Mouse (Mus musculus) limb, embryonic 11.5 days (tissue): ENCODE measurements at regions not wholly inside any gene's neighbourhood (a gene's known extent, or its start where the extent isn't known, plus 50 kb on each side); places are given as distances from the start of the nearest gene placed in this dataset.

Experiments
- ATAC-seq: fragments of 200-750 bp; cut with Nextera tagmentation; 2 replicates; pipeline ENCODE4 v1.8.0; 2017; ENCODE audit warnings: low read depth; ENCODE audit not compliant: insufficient number of reproducible peaks, low FRiP score, low TSS enrichment
- DNase-seq: peaks from one replicate; pipeline ENCODE4 v3.0.0-alpha.2; 2015; ENCODE audit warnings: low spot score
- H3K27ac ChIP-seq: fragments of 300-500 bp; sonication (generic); replicated peaks from 2 replicates; pipeline ENCODE4 v1.5.1; 2014; ENCODE audit warnings: low read depth, mild to moderate bottlenecking, low read length
- H3K27me3 ChIP-seq: fragments of 300-500 bp; sonication (generic); 2 replicates; pipeline ENCODE4 v1.6.1; 2014; ENCODE audit warnings: mild to moderate bottlenecking, low read length, mixed read lengths; ENCODE audit not compliant: control insufficient read depth, insufficient read depth
- H3K36me3 ChIP-seq: fragments of 300-500 bp; sonication (generic); 2 replicates; pipeline ENCODE4 v1.6.1; 2014; ENCODE audit warnings: mild to moderate bottlenecking, low read length, moderate library complexity, mixed read lengths; ENCODE audit not compliant: control insufficient read depth, insufficient read depth
- H3K4me1 ChIP-seq: fragments of 300-500 bp; sonication (generic); 2 replicates; pipeline ENCODE4 v1.6.1; 2014; ENCODE audit warnings: low read length, mixed read lengths; ENCODE audit not compliant: control insufficient read depth, insufficient read depth
- H3K4me2 ChIP-seq: fragments of 300-500 bp; sonication (generic); 2 replicates; pipeline ENCODE4 v1.6.1; 2014; ENCODE audit warnings: low read depth, mild to moderate bottlenecking, moderate library complexity; ENCODE audit not compliant: severe bottlenecking
- H3K4me3 ChIP-seq: fragments of 300-500 bp; sonication (generic); 2 replicates; pipeline ENCODE4 v1.5.1; 2014; ENCODE audit warnings: low read depth, low read length
- H3K9ac ChIP-seq: fragments of 300-500 bp; sonication (generic); 2 replicates; pipeline ENCODE4 v1.6.1; 2014; ENCODE audit warnings: mild to moderate bottlenecking, low read length
- H3K9me3 ChIP-seq: fragments of 300-500 bp; sonication (generic); 2 replicates; pipeline ENCODE4 v1.6.1; 2016; ENCODE audit warnings: low read length; ENCODE audit not compliant: control insufficient read depth
- WGBS: fragments of 180-500 bp; shearing (Covaris S2); extraction: QIAGEN DNeasy Blood & Tissue Kit; methylation state at CpG from one replicate; pipeline ENCODE4 v1.1.7; 2014; 5-methylcytosine and 5-hydroxymethylcytosine counted together

- Histone ChIP-seq H3K4me3 (no peak overlapping the region), H3K36me3 (no peaks in the 10 kb centered on the region), H3K4me2 (no peak overlapping the region), H3K9ac (no peak overlapping the region), H3K4me1 (no peaks in the 10 kb centered on the region), H3K9me3 (no peaks in the 10 kb centered on the region), H3K27me3 (no peaks in the 10 kb centered on the region), H3K27ac (no peak overlapping the region)
- DNase-seq (no peak), ATAC-seq (no peak)
- WGBS: 94% methylated on average over 3 of the region's 3 CpGs
Measured at GRCm38 (mm10) chr11:25538641-25539258, 671.8 kb downstream of the 5730522E02Rik start.

GRCm38 (mm10) chr11:25536069-25536468 is 674.5 kb downstream of the 5730522E02Rik start:
- no peaks in the 10 kb centered on the region for H3K9me3 ChIP-seq
- 74% methylated on average over 7 of the region's 7 CpGs for WGBS
- ATAC-seq: no peak

GRCm38 (mm10) chr11:25533081-25533480 is 677.5 kb downstream of the 5730522E02Rik start:
- Histone ChIP-seq H3K4me3 (no peak overlapping the region), H3K9ac (no peak overlapping the region), H3K9me3 (no peaks in the 10 kb centered on the region), H3K4me1 (no peaks in the 10 kb centered on the region), H3K27me3 (no peaks in the 10 kb centered on the region), H3K36me3 (no peaks in the 10 kb centered on the region), H3K4me2 (no peak overlapping the region), H3K27ac (no peak overlapping the region)
- ATAC-seq (no peak), DNase-seq (no peak)
- WGBS: 3% methylated on average over 2 of the region's 2 CpGs

More at GRCm38 (mm10) chr11:25536069-25536468, 674.5 kb downstream of the 5730522E02Rik start:
- DNase-seq: no peak
- no peak overlapping the region for H3K4me3 ChIP-seq
- H3K4me2 ChIP-seq: no peak overlapping the region
- no peaks in the 10 kb centered on the region for H3K4me1 ChIP-seq
- H3K27ac ChIP-seq: no peak overlapping the region
- no peaks in the 10 kb centered on the region for H3K36me3 ChIP-seq
- no peak overlapping the region for H3K9ac ChIP-seq
- H3K27me3 ChIP-seq: no peaks in the 10 kb centered on the region

GRCm38 (mm10) chr11:25531668-25532398 is 678.7 kb downstream of the 5730522E02Rik start:
- no peak overlapping the region for H3K27ac ChIP-seq
- H3K36me3 ChIP-seq: no peaks in the 10 kb centered on the region
- H3K4me3 ChIP-seq: no peak overlapping the region
- 77% methylated on average over 9 of the region's 9 CpGs for WGBS
- no peak overlapping the region for H3K9ac ChIP-seq
- H3K27me3 ChIP-seq: no peaks in the 10 kb centered on the region
- no peaks in the 10 kb centered on the region for H3K9me3 ChIP-seq
- ATAC-seq (no peak), DNase-seq (no peak)
- no peak overlapping the region for H3K4me2 ChIP-seq
- H3K4me1 ChIP-seq: no peaks in the 10 kb centered on the region

GRCm38 (mm10) chr11:25528056-25528455 is 682.5 kb downstream of the 5730522E02Rik start:
- Histone ChIP-seq H3K27ac (no peak overlapping the region), H3K4me2 (no peak overlapping the region), H3K4me3 (no peak overlapping the region), H3K4me1 (no peaks in the 10 kb centered on the region), H3K36me3 (no peaks in the 10 kb centered on the region), H3K9me3 (no peaks in the 10 kb centered on the region), H3K27me3 (no peaks in the 10 kb centered on the region), H3K9ac (no peak overlapping the region)
- DNase-seq (no peak), ATAC-seq (no peak)
- 77% methylated on average over 5 of the region's 5 CpGs for WGBS

- Histone ChIP-seq H3K4me2 (no peak overlapping the region), H3K4me1 (no peaks in the 10 kb centered on the region), H3K9me3 (no peaks in the 10 kb centered on the region), H3K36me3 (no peaks in the 10 kb centered on the region), H3K27ac (no peak overlapping the region), H3K9ac (no peak overlapping the region), H3K4me3 (no peak overlapping the region), H3K27me3 (no peaks in the 10 kb centered on the region)
- ATAC-seq: no peak
- DNase-seq: no peak
- 71% methylated on average over 2 of the region's 2 CpGs for WGBS
Measured at GRCm38 (mm10) chr11:25518903-25519302, 691.7 kb downstream of the 5730522E02Rik start.

GRCm38 (mm10) chr11:25518131-25518530 is 692.4 kb downstream of the 5730522E02Rik start:
- 88% methylated on average over 1 of the region's 1 CpGs for WGBS
- Histone ChIP-seq H3K9me3 (no peaks in the 10 kb centered on the region), H3K4me3 (no peak overlapping the region), H3K36me3 (no peaks in the 10 kb centered on the region), H3K4me2 (no peak overlapping the region), H3K9ac (no peak overlapping the region), H3K27ac (no peak overlapping the region), H3K27me3 (no peaks in the 10 kb centered on the region), H3K4me1 (no peaks in the 10 kb centered on the region)
- DNase-seq (no peak), ATAC-seq (no peak)

- no peaks in the 10 kb centered on the region for H3K4me1 ChIP-seq
- ATAC-seq: no peak
- no peak overlapping the region for H3K27ac ChIP-seq
- no peak overlapping the region for H3K4me2 ChIP-seq
- no peaks in the 10 kb centered on the region for H3K27me3 ChIP-seq
- H3K9ac ChIP-seq: no peak overlapping the region
- no peak for DNase-seq
- WGBS: 69% methylated on average over 3 of the region's 3 CpGs
- H3K4me3 ChIP-seq: no peak overlapping the region
- no peaks in the 10 kb centered on the region for H3K9me3 ChIP-seq
- no peaks in the 10 kb centered on the region for H3K36me3 ChIP-seq
Measured at GRCm38 (mm10) chr11:25505500-25505899, 705.1 kb downstream of the 5730522E02Rik start.
